Mouse (Mus musculus) WW6 (cell line): ENCODE measurements around the gene Zfp808.
"Not testable (repeated sequence)": the region's sequence is repeated elsewhere in the genome, so short reads cannot be mapped to it uniquely, and the experiment has no call there.

Source experiments
- DNase-seq: peaks from one replicate; pipeline ENCODE4 v3.0.0-alpha.2; 2013; ENCODE audit warnings: low read depth, low spot score

Zfp808 gene

DNA sequence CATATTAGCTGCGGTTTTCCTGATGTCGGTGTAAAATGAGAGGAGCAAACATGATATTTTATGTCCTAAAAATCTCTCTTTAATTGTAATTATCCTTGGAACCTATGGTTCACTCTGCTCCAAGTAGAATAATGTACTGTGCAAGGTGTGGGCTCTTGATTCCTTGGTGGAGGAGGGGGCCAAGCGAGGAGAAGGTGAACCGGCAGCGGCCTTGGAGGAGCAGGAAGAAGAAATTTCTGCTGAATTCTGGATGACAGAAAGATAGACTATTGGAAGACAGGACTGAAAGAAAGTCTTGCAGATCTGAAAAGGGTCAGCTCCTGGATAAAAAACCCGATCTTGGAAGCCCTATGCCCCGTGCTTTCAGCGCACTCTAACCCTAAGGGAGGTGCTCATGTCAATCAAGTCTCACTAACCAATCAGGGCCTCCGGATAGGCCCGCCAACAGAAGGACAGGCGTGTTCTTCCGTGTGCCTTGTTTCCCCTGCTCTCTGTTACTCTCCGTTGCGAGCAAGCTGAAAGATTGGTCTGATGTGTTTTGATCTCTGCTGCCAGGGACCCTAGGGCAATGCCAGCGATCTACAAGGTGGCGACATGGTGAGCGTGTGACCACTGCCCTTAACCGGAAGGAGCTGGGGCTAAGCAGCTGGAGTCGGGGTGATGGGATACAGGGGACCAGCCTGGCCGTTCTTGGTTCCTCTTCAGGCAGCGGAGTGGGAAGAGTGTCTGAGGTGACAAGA, at the start of gene Zfp808:
Gene Zfp808 (plus strand): TSS at position 455 of the 740 bp plus-strand sequence.
- DNase-seq: peak; percentile 20

DNA sequence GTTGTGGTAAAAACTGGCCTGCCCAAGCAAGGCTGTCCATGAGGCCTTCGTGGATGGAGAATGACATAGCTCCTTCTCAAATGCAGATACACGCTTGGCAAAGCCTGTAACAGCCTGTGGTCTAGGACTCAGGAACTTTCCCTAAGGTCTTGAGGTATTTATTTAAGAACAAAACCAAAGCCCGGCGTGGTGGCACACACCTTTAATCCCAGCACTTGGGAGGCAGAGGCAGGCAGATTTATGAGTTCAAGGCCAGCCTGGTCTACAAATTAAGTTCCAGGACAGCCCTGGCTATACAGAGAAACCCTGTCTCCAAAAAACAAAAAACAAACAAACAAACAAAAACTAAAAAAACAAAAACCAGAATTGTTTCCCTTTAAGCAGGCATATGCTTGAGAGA, 30.9 kb upstream of the Zfp808 start:
- DNase-seq: not testable (repeated sequence)

DNA sequence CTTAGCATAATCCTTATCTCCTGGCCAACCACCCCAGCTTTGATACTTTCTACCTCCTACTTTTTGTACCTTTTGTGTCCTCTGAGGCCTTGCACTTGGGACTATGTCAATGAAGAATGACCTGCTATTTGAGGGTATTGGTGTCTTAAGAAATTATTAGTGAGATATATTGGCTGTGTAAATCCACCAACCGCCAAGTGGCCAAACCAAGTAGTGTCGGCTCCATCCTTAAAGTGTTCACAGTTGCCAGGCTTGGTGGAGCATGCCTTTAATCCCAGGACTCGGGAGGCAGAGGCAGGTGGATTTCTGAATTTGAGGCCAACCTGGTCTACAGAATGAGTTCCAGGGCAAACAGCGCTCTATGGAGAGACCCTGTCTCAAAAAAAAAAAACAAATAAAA, 30.2 kb upstream of the Zfp808 start:
- DNase-seq: not testable (repeated sequence)

DNA sequence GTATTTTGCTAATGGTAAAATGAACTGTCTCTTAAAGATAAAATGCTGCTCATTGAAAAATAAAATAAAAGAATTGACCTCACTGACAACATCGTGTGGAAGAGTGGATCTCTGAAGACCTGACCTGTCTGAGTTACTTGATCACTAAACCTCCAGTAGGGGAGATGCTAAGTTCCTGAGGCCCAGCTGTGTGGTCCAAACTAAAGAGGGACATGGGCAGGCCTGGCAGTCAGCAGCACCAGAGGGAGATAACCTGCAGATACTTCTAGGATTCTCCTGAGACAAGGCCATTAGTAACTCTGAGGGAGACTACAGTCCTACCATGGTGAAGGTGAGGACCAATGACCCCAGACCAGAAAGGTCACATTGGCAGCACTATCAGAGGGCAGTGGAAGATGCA, 27.3 kb upstream of the Zfp808 start:
- DNase-seq: not testable (repeated sequence)

DNA sequence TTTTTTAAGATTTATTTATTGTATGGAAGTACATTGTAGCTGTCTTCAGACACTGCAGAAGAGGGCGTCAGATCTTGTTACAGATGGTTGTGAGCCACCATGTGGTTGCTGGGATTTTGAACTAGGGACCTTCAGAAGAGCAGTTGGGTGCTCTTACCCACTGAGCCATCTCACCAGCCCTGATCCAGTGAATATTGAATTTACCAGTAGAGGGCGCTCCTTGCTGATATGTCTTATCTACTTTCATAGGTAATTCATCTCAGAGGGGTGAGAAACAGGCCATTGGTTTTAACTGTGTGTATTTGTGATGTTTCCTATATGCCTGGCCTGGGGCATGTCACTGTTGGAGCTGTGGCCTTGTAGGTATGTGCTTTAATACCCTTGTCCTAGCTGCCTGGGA, 13.8 kb upstream of the Zfp808 start:
- peak; percentile 24 for DNase-seq

DNA sequence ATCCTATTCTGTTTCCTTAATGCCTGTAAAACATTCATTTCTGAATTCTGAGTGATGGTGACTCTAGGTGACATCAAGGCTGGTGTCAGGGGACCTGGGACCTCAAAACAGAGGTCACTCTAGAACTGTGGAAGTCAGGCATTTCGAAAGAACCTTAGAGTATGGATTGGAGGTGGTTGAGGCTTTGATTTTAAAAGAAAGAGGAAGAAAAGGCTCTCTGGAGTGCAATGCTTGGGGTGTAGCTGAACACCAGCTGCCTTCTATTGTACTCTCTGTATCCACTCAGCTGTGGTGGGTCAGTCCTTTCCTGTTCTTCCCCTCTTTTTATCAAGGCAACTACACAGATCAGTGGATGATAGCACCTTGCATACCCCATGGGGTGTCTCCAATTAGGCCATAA, 8.1 kb upstream of the Zfp808 start:
- not testable (repeated sequence) for DNase-seq

DNA sequence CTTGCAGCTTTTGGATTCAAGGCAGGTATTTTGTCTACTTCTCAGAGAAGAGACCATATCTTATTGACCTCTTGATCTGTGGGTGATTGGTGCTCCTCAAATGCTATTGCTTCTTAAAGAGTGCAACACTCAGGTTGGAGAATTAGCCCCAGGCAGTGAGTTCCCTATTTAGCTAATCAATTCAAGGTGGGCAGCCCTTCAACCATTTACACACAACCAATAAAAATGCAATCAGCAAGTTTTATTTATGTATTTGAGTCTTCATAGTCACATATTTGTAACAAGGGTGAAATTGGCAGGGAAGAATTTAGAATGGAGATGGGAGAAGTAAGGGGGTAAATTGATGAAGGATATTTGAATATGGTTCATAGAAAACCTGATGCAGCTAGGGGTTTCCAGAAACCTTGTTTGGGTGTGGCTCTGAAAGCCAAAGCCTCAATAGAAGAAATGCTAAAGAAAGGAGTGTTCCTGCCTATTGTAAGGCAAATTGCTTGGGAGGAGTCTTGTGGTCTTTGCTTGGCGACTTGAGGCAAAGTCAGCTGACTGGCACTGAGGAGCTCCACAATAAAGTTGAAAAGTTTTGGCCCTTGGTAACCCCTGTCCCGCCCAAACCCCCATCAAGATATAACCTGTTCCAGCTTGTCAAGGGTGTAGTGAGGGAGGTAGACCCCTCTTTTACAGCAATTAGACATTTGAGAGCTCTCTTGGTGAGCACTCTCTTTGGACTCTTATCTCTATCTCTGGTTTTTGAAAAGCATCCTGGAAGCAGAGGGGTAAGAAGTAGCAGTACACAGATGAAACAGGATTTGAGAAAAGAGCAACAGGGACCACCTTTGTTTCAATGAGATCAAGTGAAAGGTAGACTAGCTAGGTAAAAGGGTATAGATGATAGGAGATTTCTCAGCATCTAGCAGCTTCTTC, 52.4 kb downstream of the Zfp808 start:
- DNase-seq: peak; percentile 64

DNA sequence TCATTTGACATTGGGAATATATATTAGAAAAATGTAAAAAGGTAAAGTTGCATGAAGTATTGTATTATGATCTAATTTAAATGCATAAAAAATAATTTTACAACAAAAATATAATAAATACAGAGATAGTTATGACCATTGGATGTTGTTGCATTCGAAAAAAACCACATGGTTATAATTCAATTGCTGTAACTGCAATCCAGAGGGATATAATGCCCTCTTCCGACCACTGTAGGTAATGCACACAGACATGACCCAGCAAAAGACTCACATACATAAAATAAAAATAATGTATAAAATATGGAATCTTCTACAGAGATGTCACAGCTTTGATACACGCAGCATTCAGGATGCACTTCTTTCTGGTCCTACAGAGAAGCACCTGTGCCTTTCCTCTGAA, 115.6 kb downstream of the Zfp808 start:
- DNase-seq: no peak

DNA sequence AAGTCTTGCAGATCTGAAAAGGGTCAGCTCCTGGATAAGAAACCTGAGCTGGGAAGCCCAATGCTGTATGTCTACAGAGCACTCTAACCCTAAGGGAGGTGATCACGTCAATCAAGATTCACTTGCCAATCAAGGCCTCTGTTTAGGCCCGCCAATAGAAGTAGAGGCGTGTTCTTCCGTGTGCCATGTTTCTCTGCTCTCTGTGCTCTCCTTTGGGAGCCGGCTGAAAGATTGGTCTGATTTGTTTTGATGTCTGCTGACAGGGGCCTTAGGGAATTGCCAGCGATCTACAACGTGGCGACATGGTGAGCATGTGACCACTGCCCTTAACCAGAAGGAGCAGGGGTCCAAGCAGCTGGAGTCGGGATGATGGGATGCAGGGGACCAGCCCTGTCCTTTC, 125.5 kb downstream of the Zfp808 start:
- not testable (repeated sequence) for DNase-seq

DNA sequence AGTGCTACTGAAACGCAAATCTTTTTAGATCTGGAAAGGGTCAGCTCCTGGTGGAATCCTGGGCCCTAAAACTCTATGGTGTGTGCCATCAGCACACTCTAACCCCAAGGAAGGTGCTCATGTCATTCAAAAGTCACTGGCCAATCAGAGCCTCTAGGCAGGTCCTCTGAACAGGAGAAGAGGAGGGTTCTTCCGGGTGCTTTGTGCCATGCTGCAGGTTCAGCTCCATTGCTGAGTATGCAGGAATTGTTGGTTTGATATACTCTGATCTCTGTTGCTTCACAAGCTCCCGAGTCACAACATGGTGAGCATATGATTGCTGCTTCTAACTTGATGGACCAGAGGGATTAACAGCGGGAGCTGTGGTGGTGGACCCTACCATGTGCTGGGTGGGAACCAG, 133.7 kb downstream of the Zfp808 start:
- DNase-seq: no peak
